Mouse (Mus musculus) CH12.LX (cell line): Measurements from ENCODE around the gene Gm12184. TPM values are rescaled to one million over a fixed set of nuclear protein-coding genes. Genes with fewer than 3 reads are reported as not detected.
A peak's percentile ranks its signal among the peaks of the same experiment; 100 is the strongest.
"Not testable (repeated sequence)": the region's sequence is repeated elsewhere in the genome, so short reads cannot be mapped to it uniquely, and the experiment has no call there.

Experiments used
- DNase-seq: peaks from one replicate; pipeline ENCODE4 v3.0.0-alpha.2; 2013; ENCODE audit errors: extremely low read depth
- H3K27ac ChIP-seq: 2 replicates; pipeline ENCODE4 v1.5.1; 2012; ENCODE audit warnings: low read depth, mild to moderate bottlenecking, control low read depth, moderate library complexity; ENCODE audit not compliant: insufficient read depth
- H3K27me3 ChIP-seq: replicated peaks from 2 replicates; pipeline ENCODE3; 2012; ENCODE audit warnings: inconsistent platforms
- H3K36me3 ChIP-seq, 2 experiments: replicated peaks in 1 of 2; 2 replicates each; pipeline versions ENCODE3 to v1.6.1; 2012; ENCODE audit warnings: inconsistent platforms in 1 of 2, low read length in 1 of 2, mild to moderate bottlenecking in 1 of 2, mixed read lengths in 1 of 2, moderate library complexity in 1 of 2; ENCODE audit not compliant: control insufficient read depth in 1 of 2, insufficient read depth in 1 of 2
- H3K4me1 ChIP-seq, 2 experiments: 2 replicates each; pipeline ENCODE4 v1.6.1; 2012; ENCODE audit warnings: inconsistent platforms in 1 of 2, moderate library complexity in 1 of 2; ENCODE audit not compliant: insufficient read depth in 2 of 2, control insufficient read depth in 1 of 2
- H3K4me2 ChIP-seq: 2 replicates; pipeline ENCODE4 v1.6.1; 2012; ENCODE audit warnings: low read depth, mild to moderate bottlenecking, control low read depth; ENCODE audit not compliant: poor library complexity, insufficient read depth, severe bottlenecking
- H3K4me3 ChIP-seq, 3 experiments: fragments of 150-350 bp in 1 of 3; sonication (generic) in 1 of 3; replicated peaks in 1 of 3; 2 replicates each; pipeline versions ENCODE3 to v1.5.1; 2011 to 2012; ENCODE audit warnings: low read depth in 2 of 3, low read length in 2 of 3, mild to moderate bottlenecking in 2 of 3, moderate library complexity in 2 of 3, control low read depth in 1 of 3, improper control_type of control experiment in 1 of 3, inconsistent platforms in 1 of 3, mixed read lengths in 1 of 3; ENCODE audit not compliant: poor library complexity in 1 of 3
- H3K79me2 ChIP-seq: replicated peaks from 2 replicates; pipeline ENCODE4 v1.6.1; 2012; ENCODE audit warnings: mild to moderate bottlenecking, moderate library complexity; ENCODE audit not compliant: control insufficient read depth, poor library complexity, insufficient read depth, severe bottlenecking; ENCODE audit errors: extremely low read depth
- H3K9ac ChIP-seq: 2 replicates; pipeline ENCODE4 v1.6.1; 2012; ENCODE audit warnings: low read depth, mild to moderate bottlenecking, control low read depth, moderate library complexity; ENCODE audit not compliant: insufficient read depth
- H3K9me3 ChIP-seq: replicated peaks from 2 replicates; pipeline ENCODE3; 2012; ENCODE audit warnings: low read length, inconsistent platforms, mixed read lengths
- CHD1 ChIP-seq: IDR thresholded peaks from 2 replicates; pipeline ENCODE4 v1.6.1; 2012; ENCODE audit warnings: low read depth, low read length, improper control_type of control experiment, inconsistent platforms
- EP300 ChIP-seq: IDR thresholded peaks from 2 replicates; pipeline ENCODE4 v1.6.1; 2011; ENCODE audit warnings: low read length, improper control_type of control experiment
- ETS1 ChIP-seq: conservative IDR thresholded peaks from 2 replicates; pipeline ENCODE4 v1.6.1; 2012; ENCODE audit warnings: low read depth, mild to moderate bottlenecking, inconsistent platforms, low read length, improper control_type of control experiment, moderate library complexity
- GABPA ChIP-seq: IDR thresholded peaks from 2 replicates; pipeline ENCODE4 v1.6.1; 2012; ENCODE audit warnings: low read depth, low read length, improper control_type of control experiment, inconsistent platforms; ENCODE audit not compliant: insufficient replicate concordance
- MAX ChIP-seq: IDR thresholded peaks from 2 replicates; pipeline ENCODE4 v1.6.1; 2011; ENCODE audit warnings: low read length, improper control_type of control experiment
- MXI1 ChIP-seq: IDR thresholded peaks from 2 replicates; pipeline ENCODE4 v1.6.1; 2011; ENCODE audit warnings: mild to moderate bottlenecking, low read depth, low read length, improper control_type of control experiment
- SIN3A ChIP-seq: IDR thresholded peaks from 2 replicates; pipeline ENCODE4 v1.6.1; 2012; ENCODE audit warnings: low read length, improper control_type of control experiment, inconsistent platforms
- TBP ChIP-seq: conservative IDR thresholded peaks from 2 replicates; pipeline ENCODE4 v1.6.1; 2011; ENCODE audit warnings: low read depth, low read length, improper control_type of control experiment
- TCF12 ChIP-seq: IDR thresholded peaks from 2 replicates; pipeline ENCODE4 v1.6.1; 2014; ENCODE audit warnings: low read depth, mild to moderate bottlenecking, inconsistent platforms, low read length, improper control_type of control experiment
- USF1 ChIP-seq: IDR thresholded peaks from 2 replicates; pipeline ENCODE4 v1.6.1; 2014; ENCODE audit warnings: low read depth, mild to moderate bottlenecking, inconsistent platforms, low read length, improper control_type of control experiment
- ZNF384 ChIP-seq: IDR thresholded peaks from 2 replicates; pipeline ENCODE4 v1.6.1; 2012; ENCODE audit warnings: low read depth, low read length, improper control_type of control experiment, inconsistent platforms
- dilution Hi-C: fragments of 300-500 bp; cut with MboI; formaldehyde crosslinking; loops from 2 replicates; pipeline ENCODE4 v1.14.3; 2020; ENCODE audit warnings: low sequenced_read_pairs; ENCODE audit not compliant: extremely low pct_unique_long_range_greater_than_20kb, extremely low pct_ligation_motif_present
- in situ Hi-C: fragments of 300-500 bp; cut with MboI; formaldehyde crosslinking; loops from 3 replicates; pipeline ENCODE4 v1.14.3; 2019; ENCODE audit warnings: low sequenced_read_pairs, low pct_ligation_motif_present, low pct_unique_long_range_greater_than_20kb, mixed read lengths
- polyA plus RNA-seq: library from polyadenylated mRNA; unstranded; fragments of >175 nt; gene quantifications from 2 replicates; pipeline ENCODE4 v1.2.1, GENCODE M21; 2012; ENCODE audit warnings: low read depth; ENCODE audit not compliant: insufficient read length
- total RNA-seq, 2 experiments: library from RNA; depleted of rRNA; stranded (reverse); fragments of 300-350 nt in 1 of 2; fragments of >200 nt in 1 of 2; gene quantifications; 2 replicates each; pipeline ENCODE4 v1.2.3; 2012 to 2014

Gene Gm12184
- total and polyA plus RNA-seq, 3 experiments, result 5.6 to 51.6 (median 7.1) TPM

- no peak for TF ChIP-seq MAX
- peak; percentile 75 for TF ChIP-seq MXI1
- TF ChIP-seq ZNF384, result peak; percentile 93
These were observed 2.9 kb downstream of the Gm12184 start (continued) for GRCm38 (mm10) chr11:48823536-48823972.

- Histone ChIP-seq H3K36me3 (no peaks in the 10 kb centered on the region), H3K9ac (peak overlapping the region; percentile 63), H3K9me3 (peaks cover 7% of the 10 kb centered on the region), H3K27ac (no peak overlapping the region), H3K79me2 (no peaks in the 10 kb centered on the region), H3K4me3 (peak overlapping the region; percentile 48 to 64 (median 60))
- DNase-seq, result no peak
- TF ChIP-seq GABPA (no peak), MAX (0 out of 2 replicates have a peak, but pooled peaks have one; percentile 27), TCF12 (peak; percentile 26; the same call in 1 of the 2 replicates), CHD1 (peak; percentile 39; the same call in 1 of the 2 replicates), MXI1 (peak; percentile 72), EP300 (no peak), ETS1 (peak; percentile 25), USF1 (0 out of 2 replicates have a peak, but pooled peaks have one; percentile 4), SIN3A (peak; percentile 66)
- TF ChIP-seq, all 38 proteins: peak for 7
- Histone ChIP-seq H3K4me2 (peak overlapping the region; percentile 90), H3K27me3 (peaks cover 9% of the 10 kb centered on the region), H3K4me1 (peaks cover 15 to 53% of the 10 kb centered on the region in 2 experiments)
- dilution Hi-C loops (no loop called here), in situ Hi-C loops (no loop called here)
These were observed 3.5 kb downstream of the Gm12184 start for GRCm38 (mm10) chr11:48822768-48823512.

- in situ Hi-C loops, dilution Hi-C loops: not testable (repeated sequence)
- H3K4me1 ChIP-seq, result peaks cover 14 to 51% of the 10 kb centered on the region in 2 experiments
These were observed 5.2 kb downstream of the Gm12184 start for GRCm38 (mm10) chr11:48821299-48821698.

More at GRCm38 (mm10) chr11:48821299-48821698, 5.2 kb downstream of the Gm12184 start:
- DNase-seq, result not testable (repeated sequence)
- TF ChIP-seq TBP, result 0 out of 2 replicates have a peak, but pooled peaks have one; percentile 9
- TF ChIP-seq, all 38 proteins: peak for 1; not testable (repeated sequence) for 37
- H3K36me3 ChIP-seq, H3K4me3 ChIP-seq, H3K4me2 ChIP-seq, H3K79me2 ChIP-seq, H3K9ac ChIP-seq, H3K27me3 ChIP-seq, H3K9me3 ChIP-seq: not testable (repeated sequence)
- H3K27ac ChIP-seq, result peak overlapping the region; percentile 84
